Mouse (Mus musculus) myocyte (in vitro differentiated cells): ENCODE results near the gene Fus.

Source experiments
- CEBPB ChIP-seq: IDR thresholded peaks from 2 replicates; pipeline ENCODE4 v1.6.1; 2011; ENCODE audit warnings: mild to moderate bottlenecking, moderate library complexity; ENCODE audit not compliant: poor library complexity, insufficient read depth, severe bottlenecking
- E2F4 ChIP-seq: IDR thresholded peaks from one replicate; pipeline ENCODE4 v1.6.1; 2011; ENCODE audit warnings: mild to moderate bottlenecking, control low read depth, moderate library complexity; ENCODE audit not compliant: insufficient read depth
- MAX ChIP-seq: IDR thresholded peaks from one replicate; pipeline ENCODE4 v1.6.1; 2011; ENCODE audit warnings: low read depth, mild to moderate bottlenecking, control low read depth
- MYOG ChIP-seq, 3 experiments: IDR thresholded peaks; one replicate each; pipeline ENCODE4 v1.6.1; 2011; ENCODE audit warnings: control low read depth in 2 of 3, low read depth in 2 of 3, mild to moderate bottlenecking in 2 of 3; ENCODE audit not compliant: insufficient read length in 2 of 3, control insufficient read depth in 1 of 3, insufficient read depth in 1 of 3
- POLR2A ChIP-seq: IDR thresholded peaks from one replicate; pipeline ENCODE4 v1.6.1; 2011; ENCODE audit warnings: low read depth, mild to moderate bottlenecking, control low read depth, moderate library complexity; ENCODE audit not compliant: insufficient read length
- POLR2AphosphoS2 ChIP-seq: IDR thresholded peaks from one replicate; pipeline ENCODE4 v1.6.1; 2011; ENCODE audit warnings: low read depth, control low read depth; ENCODE audit not compliant: insufficient read length
- TCF12 ChIP-seq: IDR thresholded peaks from one replicate; pipeline ENCODE4 v1.6.1; 2011; ENCODE audit warnings: mild to moderate bottlenecking, control low read depth; ENCODE audit not compliant: poor library complexity, insufficient read depth, severe bottlenecking
- USF1 ChIP-seq: IDR thresholded peaks from one replicate; pipeline ENCODE4 v1.6.1; 2011; ENCODE audit warnings: low read depth, mild to moderate bottlenecking, control low read depth, moderate library complexity

DNA sequence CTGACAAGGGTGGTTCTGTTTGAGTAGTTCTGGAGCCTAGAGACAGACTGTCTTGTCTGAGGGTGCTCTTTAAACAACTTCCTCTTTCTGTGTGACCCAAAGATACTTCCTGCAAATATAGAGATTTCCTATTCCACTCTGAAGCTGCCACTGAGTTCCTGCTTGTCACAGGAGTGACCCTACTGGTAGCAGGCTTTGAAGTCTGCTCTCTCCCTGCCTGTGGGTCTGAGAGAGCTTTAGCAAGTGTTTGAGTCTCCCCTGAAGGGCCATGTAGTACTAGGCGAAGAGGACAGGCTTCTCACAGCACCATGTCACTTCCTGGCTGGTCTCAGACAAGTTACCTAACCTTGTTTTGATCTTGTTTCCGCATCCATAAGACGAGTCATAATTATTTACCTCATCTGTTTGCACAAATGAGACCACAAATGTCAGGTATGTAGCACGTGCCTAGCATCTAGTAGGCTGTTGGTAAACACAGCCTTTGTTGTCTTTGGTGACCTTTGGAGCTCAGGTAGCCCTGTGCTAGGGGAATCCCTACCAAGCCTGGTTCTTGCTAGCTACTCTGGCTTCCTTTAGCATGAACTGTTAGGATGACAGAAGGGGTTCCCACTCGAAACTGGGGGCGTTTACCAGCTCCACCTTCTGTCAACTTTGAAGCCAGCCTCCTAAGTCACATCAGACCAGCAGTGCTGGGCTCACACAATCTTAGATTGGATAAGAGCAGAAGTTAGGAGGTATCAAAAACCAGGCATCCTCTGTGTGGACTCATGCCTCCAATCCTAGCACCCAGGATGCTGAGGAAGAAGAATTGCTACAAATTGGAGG, 44.6 kb upstream of the Fus start:
- TF ChIP-seq TCF12 (no peak), POLR2A (no peak), E2F4 (no peak), USF1 (no peak), MYOG (IDR thresholded peaks at IDR 0.05; ENCODE audit: control insufficient read depth in 1 of 3, insufficient read depth in 1 of 3, insufficient read length in 2 of 3, low read depth in 2 of 3) (no peak), MAX (no peak), POLR2AphosphoS2 (no peak), CEBPB (no peak)
